Mouse (Mus musculus): Measurements from ENCODE around the gene Kctd18. TPM values are rescaled to one million over a fixed set of nuclear protein-coding genes. Genes with fewer than 3 reads are reported as not detected.

Kctd18 gene
- total RNA-seq, 1 experiment from 2014 or later, result 10.7 TPM

Other genes with a start within 250 kb of the Kctd18 start
- 6.6 and 8.3 TPM in 2 replicates for gene Spats2l, start 244.8 kb downstream of the Kctd18 start, total RNA-seq (2021)
- gene Sgo2a, start 23.0 kb downstream of the Kctd18 start, total RNA-seq (2021), result 3.9 and 4.3 TPM in 2 replicates
- gene Aox1, start 11.0 kb upstream of the Kctd18 start, total RNA-seq (2021), result 22.2 and 25.5 TPM in 2 replicates
- 2.7 and 8.4 TPM in 2 replicates for gene Aox3, start 94.2 kb upstream of the Kctd18 start, total RNA-seq (2021)
- gene Aox4, start 191.4 kb upstream of the Kctd18 start, total RNA-seq (2021), result 0.07 and 0.08 TPM in 2 replicates

Data from adrenal gland, postnatal 14 days (tissue).